Mouse (Mus musculus): Measurements from ENCODE around the gene Mfsd14a.

GRCm38 (mm10) chr3:116637693-116638476, 24.6 kb downstream of the Mfsd14a start:
- TF ChIP-seq CTCF (IDR thresholded peaks at IDR 0.05; ENCODE audit: low read depth) (no peak), EP300 (IDR thresholded peaks at IDR 0.05; ENCODE audit: low read depth) (no peak)
